ENCODE assay signal across 8 mouse cellular contexts in genomic region chr14:55787731-55788130, GRCm38 (mm10). TPM values are rescaled to one million over a fixed set of nuclear protein-coding genes. Genes with fewer than 3 reads are reported as not detected.
DNase-seq lines count a peak whose midpoint lies in the region; ATAC-seq and TF ChIP-seq lines count a peak whose summit lies in the region.

No protein-coding gene starts in this region.

- H3K9me3 ChIP-seq in limb, embryonic 13.5 days = no peaks in the 10 kb centered on the region
- H3K9me3 ChIP-seq in stomach, postnatal 0 days (ENCODE audit: control insufficient read depth, low read length) = no peaks in the 10 kb centered on the region
- no peaks in the 10 kb centered on the region for H3K9me3 ChIP-seq in forebrain, embryonic 14.5 days (replicated peaks; ENCODE audit: control insufficient read depth, low read length)

- H3K27ac ChIP-seq in spleen, adult 2 months (ENCODE audit: insufficient read depth, low read length) = no peak overlapping the region
- H3K27ac ChIP-seq in limb, embryonic 13.5 days = no peak overlapping the region
- H3K27ac ChIP-seq in stomach, postnatal 0 days (replicated peaks) = no peak overlapping the region
- no peak overlapping the region for H3K27ac ChIP-seq in forebrain, embryonic 14.5 days (ENCODE audit: low read depth, low read length)

- no peak overlapping the region for H3K9ac ChIP-seq in limb, embryonic 13.5 days
- no peak overlapping the region for H3K9ac ChIP-seq in stomach, postnatal 0 days (ENCODE audit: low read length)
- no peak overlapping the region for H3K9ac ChIP-seq in forebrain, embryonic 14.5 days (ENCODE audit: low read length)

- peak; percentile 0 for DNase-seq in gastrocnemius, adult 18-20 months (ENCODE audit: low spot score)
- no peak for DNase-seq in gastrocnemius, postnatal 14 days
- no peak for DNase-seq in spleen, adult 2 months (ENCODE audit: low read depth in 1 of 2, low spot score in 2 of 2)
- DNase-seq in spleen, adult 12 weeks (ENCODE audit: low spot score) = no peak
- DNase-seq in stomach, postnatal 0 days (ENCODE audit: low spot score) = no peak
- DNase-seq in forebrain, embryonic 14.5 days (ENCODE audit: low spot score) = no peak
- DNase-seq in adrenal gland, postnatal 14 days = no peak

- TF ChIP-seq EP300 in stomach, postnatal 0 days (optimal IDR thresholded peaks at IDR 0.05) = no peak

- TF ChIP-seq POLR2A in spleen, adult 2 months (IDR thresholded peaks at IDR 0.05; ENCODE audit: low read depth, low read length) = no peak

- intact Hi-C loops in gastrocnemius, postnatal 14 days (cut with DNase I; ENCODE audit: low total_unique reads) = no loop called here

- peaks cover 5% of the 10 kb centered on the region; the same call in 1 of the 2 replicates for H3K4me1 ChIP-seq in spleen, adult 2 months (ENCODE audit: control insufficient read depth, insufficient read depth, insufficient read length)
- peaks cover 20% of the 10 kb centered on the region for H3K4me1 ChIP-seq in limb, embryonic 13.5 days
- H3K4me1 ChIP-seq in stomach, postnatal 0 days (replicated peaks; ENCODE audit: control insufficient read depth, insufficient read depth) = peaks cover 4% of the 10 kb centered on the region
- no peaks in the 10 kb centered on the region for H3K4me1 ChIP-seq in forebrain, embryonic 14.5 days (ENCODE audit: control insufficient read depth, insufficient read depth, low read length)

- H3K4me2 ChIP-seq in limb, embryonic 13.5 days (replicated peaks) = peak overlapping the region; percentile 81
- H3K4me2 ChIP-seq in stomach, postnatal 0 days (replicated peaks; ENCODE audit: low read depth) = peak overlapping the region; percentile 64
- no peak overlapping the region for H3K4me2 ChIP-seq in forebrain, embryonic 14.5 days (ENCODE audit: low read length)

- 50% methylated on average over 11 of the region's 11 CpGs for WGBS in spleen, adult 2 months
- WGBS in limb, embryonic 13.5 days = 38% methylated on average over 11 of the region's 11 CpGs
- 40% methylated on average over 11 of the region's 11 CpGs for WGBS in stomach, postnatal 0 days
- WGBS in forebrain, embryonic 14.5 days = 38% methylated on average over 11 of the region's 11 CpGs

- ATAC-seq in limb, embryonic 13.5 days (ENCODE audit: low FRiP score, low read depth) = no peak
- ATAC-seq in stomach, postnatal 0 days (ENCODE audit: low FRiP score, low TSS enrichment) = no peak
- no peak for ATAC-seq in forebrain, embryonic 14.5 days

- peaks cover 2% of the 10 kb centered on the region for H3K36me3 ChIP-seq in spleen, adult 2 months (ENCODE audit: control insufficient read depth, insufficient read depth, low read length)
- no peaks in the 10 kb centered on the region for H3K36me3 ChIP-seq in limb, embryonic 13.5 days
- no peaks in the 10 kb centered on the region for H3K36me3 ChIP-seq in stomach, postnatal 0 days (ENCODE audit: control insufficient read depth, insufficient read depth, low read length)
- no peaks in the 10 kb centered on the region for H3K36me3 ChIP-seq in forebrain, embryonic 14.5 days (ENCODE audit: control insufficient read depth, insufficient read depth, low read length)

- H3K27me3 ChIP-seq in spleen, adult 2 months (ENCODE audit: control insufficient read depth, insufficient read depth, low read length) = no peaks in the 10 kb centered on the region
- H3K27me3 ChIP-seq in limb, embryonic 13.5 days = peaks cover 67% of the 10 kb centered on the region
- no peaks in the 10 kb centered on the region for H3K27me3 ChIP-seq in stomach, postnatal 0 days (ENCODE audit: control insufficient read depth, insufficient read depth, low read length)
- H3K27me3 ChIP-seq in forebrain, embryonic 14.5 days (replicated peaks; ENCODE audit: control insufficient read depth, insufficient read depth, low read length) = peaks cover 56% of the 10 kb centered on the region

- H3K4me3 ChIP-seq in spleen, adult 2 months (ENCODE audit: extremely low read depth, insufficient read depth, insufficient read length) = peak overlapping the region; percentile 64; the same call in 1 of the 2 replicates
- peak overlapping the region; percentile 50 for H3K4me3 ChIP-seq in limb, embryonic 13.5 days
- H3K4me3 ChIP-seq in stomach, postnatal 0 days (ENCODE audit: low read depth, low read length) = no peak overlapping the region
- H3K4me3 ChIP-seq in forebrain, embryonic 14.5 days (ENCODE audit: low read depth, low read length) = no peak overlapping the region

- TF ChIP-seq CTCF in spleen, adult 2 months (IDR thresholded peaks at IDR 0.05; ENCODE audit: extremely low read depth, insufficient read depth, insufficient read length, insufficient replicate concordance) = no peak
- no peak for TF ChIP-seq CTCF in stomach, postnatal 0 days (IDR thresholded peaks at IDR 0.05; ENCODE audit: low read depth)

RNA-seq across cellular contexts. Expression of gene Ripk3, which starts 0.9 kb away (rescaled TPM):
- total RNA-seq in gastrocnemius, adult 18-20 months (2021) = 1 to 10 TPM; 1.6 to 2.5 TPM
- total RNA-seq in gastrocnemius, postnatal 14 days (2021) = 1 to 10 TPM; 2.4 to 2.6 TPM
- polyA plus RNA-seq in spleen, adult 2 months (2012; rRNA removed) = 38.8 and 48.4 TPM in 2 replicates
- polyA plus RNA-seq in limb, embryonic 13.5 days (2015; fragmentation: Nextera tagmentation; extraction: Ambion mirVana) = 31.0 and 37.1 TPM in 2 replicates
- 8.7 and 13.2 TPM in 2 replicates for polyA plus RNA-seq in stomach, postnatal 0 days (2015; fragmentation: Nextera tagmentation; extraction: Ambion mirVana)
- polyA plus RNA-seq in forebrain, embryonic 14.5 days (2014; fragmentation: Nextera tagmentation; extraction: Ambion mirVana) = 2.4 and 4.1 TPM in 2 replicates
- 5.2 and 7.8 TPM in 2 replicates for total RNA-seq in adrenal gland, postnatal 14 days (2021)

RNA-seq across cellular contexts. Expression of gene Adcy4, which starts 3.8 kb away (rescaled TPM):
- 1 to 10 TPM; 3.8 to 9.1 TPM for total RNA-seq in gastrocnemius, adult 18-20 months (2021)
- 1 to 10 TPM; 7.1 to 8.6 TPM for total RNA-seq in gastrocnemius, postnatal 14 days (2021)
- 16.3 and 17.3 TPM in 2 replicates for polyA plus RNA-seq in spleen, adult 2 months (2012; rRNA removed)
- polyA plus RNA-seq in limb, embryonic 13.5 days (2015; fragmentation: Nextera tagmentation; extraction: Ambion mirVana) = 20.9 and 25.6 TPM in 2 replicates
- 2.3 and 2.5 TPM in 2 replicates for polyA plus RNA-seq in stomach, postnatal 0 days (2015; fragmentation: Nextera tagmentation; extraction: Ambion mirVana)
- 1.9 and 3.3 TPM in 2 replicates for polyA plus RNA-seq in forebrain, embryonic 14.5 days (2014; fragmentation: Nextera tagmentation; extraction: Ambion mirVana)
- total RNA-seq in adrenal gland, postnatal 14 days (2021) = 14.3 and 17.3 TPM in 2 replicates

RNA-seq across cellular contexts. Expression of gene Ltb4r1, which starts 22.0 kb away (rescaled TPM):
- total RNA-seq in gastrocnemius, adult 18-20 months (2021) = under 1 TPM; 0.16 to 0.17 TPM
- total RNA-seq in gastrocnemius, postnatal 14 days (2021) = under 1 TPM; 0.22 to 0.39 TPM
- 4.2 and 6.6 TPM in 2 replicates for polyA plus RNA-seq in spleen, adult 2 months (2012; rRNA removed)
- polyA plus RNA-seq in limb, embryonic 13.5 days (2015; fragmentation: Nextera tagmentation; extraction: Ambion mirVana) = 0.45 and 0.51 TPM in 2 replicates
- 1.8 TPM in 2 replicates for polyA plus RNA-seq in stomach, postnatal 0 days (2015; fragmentation: Nextera tagmentation; extraction: Ambion mirVana)
- polyA plus RNA-seq in forebrain, embryonic 14.5 days (2014; fragmentation: Nextera tagmentation; extraction: Ambion mirVana) = 0.28 TPM in 1 of 2 replicates, not detected in the other
- total RNA-seq in adrenal gland, postnatal 14 days (2021) = 0.48 and 0.71 TPM in 2 replicates

RNA-seq across cellular contexts. Expression of gene Ltb4r2, which starts 26.5 kb away (rescaled TPM):
- not detected for total RNA-seq in gastrocnemius, adult 18-20 months (2021)
- under 1 TPM in 1 of 2 experiments, not detected in 1; 0.12 TPM for total RNA-seq in gastrocnemius, postnatal 14 days (2021)
- polyA plus RNA-seq in spleen, adult 2 months (2012; rRNA removed) = 0.83 and 2.1 TPM in 2 replicates
- polyA plus RNA-seq in limb, embryonic 13.5 days (2015; fragmentation: Nextera tagmentation; extraction: Ambion mirVana) = 0.36 and 0.64 TPM in 2 replicates
- 3.2 and 3.8 TPM in 2 replicates for polyA plus RNA-seq in stomach, postnatal 0 days (2015; fragmentation: Nextera tagmentation; extraction: Ambion mirVana)
- 0.07 and 0.14 TPM in 2 replicates for polyA plus RNA-seq in forebrain, embryonic 14.5 days (2014; fragmentation: Nextera tagmentation; extraction: Ambion mirVana)
- 0.11 and 0.37 TPM in 2 replicates for total RNA-seq in adrenal gland, postnatal 14 days (2021)

RNA-seq across cellular contexts. Expression of gene Cideb, which starts 29.5 kb away (rescaled TPM):
- total RNA-seq in gastrocnemius, adult 18-20 months (2021) = not detected
- not detected for total RNA-seq in gastrocnemius, postnatal 14 days (2021)
- 0.33 and 0.46 TPM in 2 replicates for polyA plus RNA-seq in spleen, adult 2 months (2012; rRNA removed)
- 0.45 and 0.72 TPM in 2 replicates for polyA plus RNA-seq in limb, embryonic 13.5 days (2015; fragmentation: Nextera tagmentation; extraction: Ambion mirVana)
- polyA plus RNA-seq in stomach, postnatal 0 days (2015; fragmentation: Nextera tagmentation; extraction: Ambion mirVana) = 12.3 and 13.6 TPM in 2 replicates
- 0.14 TPM in 1 of 2 replicates, not detected in the other for polyA plus RNA-seq in forebrain, embryonic 14.5 days (2014; fragmentation: Nextera tagmentation; extraction: Ambion mirVana)
- 1.7 and 22.1 TPM in 2 replicates for total RNA-seq in adrenal gland, postnatal 14 days (2021)

Comparison
In these comparisons a context has a peak if more than half of its experiments do, and no peak if none do; other contexts are left out.
1. H3K4me3 ChIP-seq: peak in spleen, adult 2 months (single experiment) and limb, embryonic 13.5 days (single experiment); none in stomach, postnatal 0 days (single experiment) and forebrain, embryonic 14.5 days (single experiment).